Mouse (Mus musculus) midbrain, embryonic 11.5 days (tissue): ENCODE data around the gene Mrpl28. TPM values are rescaled to one million over a fixed set of nuclear protein-coding genes. Genes with fewer than 3 reads are reported as not detected.

Source experiments
- polyA plus RNA-seq: library from polyadenylated mRNA; unstranded; fragments of >200 nt; fragmentation: Nextera tagmentation; extraction: Ambion mirVana; gene quantifications from 2 replicates; pipeline ENCODE4 v1.2.1, GENCODE M21; 2014

Gene Mrpl28
- polyA plus RNA-seq, 1 experiment from 2014 or later: 275 TPM

Other genes starting within 250 kb of the Mrpl28 start
- 57.1 and 60.1 TPM in 2 replicates for gene Mettl26, start 248.4 kb upstream of the Mrpl28 start, polyA plus RNA-seq
- 0.91 and 1.1 TPM in 2 replicates for gene Wfikkn1, start 242.6 kb upstream of the Mrpl28 start, polyA plus RNA-seq
- gene Rab40c, start 203.8 kb upstream of the Mrpl28 start, polyA plus RNA-seq: 15.0 and 15.9 TPM in 2 replicates
- 47.2 and 50.9 TPM in 2 replicates for gene Pigq, start 178.6 kb upstream of the Mrpl28 start, polyA plus RNA-seq
- gene Nhlrc4, start 178.5 kb upstream of the Mrpl28 start, polyA plus RNA-seq: 0.37 TPM in 1 of 2 replicates, not detected in the other
- not detected in 2 replicates for gene A930017K11Rik, start 170.9 kb upstream of the Mrpl28 start, polyA plus RNA-seq
- gene Capn15, start 137.7 kb upstream of the Mrpl28 start, polyA plus RNA-seq: 19.0 and 21.5 TPM in 2 replicates
- gene Rab11fip3, start 53.9 kb upstream of the Mrpl28 start, polyA plus RNA-seq: 18.1 and 18.2 TPM in 2 replicates
- 17.0 and 18.1 TPM in 2 replicates for gene Decr2, start 33.2 kb upstream of the Mrpl28 start, polyA plus RNA-seq
- 51.5 and 57.7 TPM in 2 replicates for gene Nme4, start 27.9 kb upstream of the Mrpl28 start, polyA plus RNA-seq
- gene Tmem8, start 10.2 kb upstream of the Mrpl28 start, polyA plus RNA-seq: 1.1 and 1.3 TPM in 2 replicates
- 11.4 and 12.7 TPM in 2 replicates for gene Axin1, start 15.2 kb downstream of the Mrpl28 start, polyA plus RNA-seq
- gene Pdia2, start 75.6 kb downstream of the Mrpl28 start, polyA plus RNA-seq: 0.18 and 0.30 TPM in 2 replicates
- gene Rgs11, start 79.5 kb downstream of the Mrpl28 start, polyA plus RNA-seq: 0.18 and 0.40 TPM in 2 replicates
- 5.8 and 6.4 TPM in 2 replicates for gene Arhgdig, start 84.3 kb downstream of the Mrpl28 start, polyA plus RNA-seq
- gene Fam234a, start 120.7 kb downstream of the Mrpl28 start, polyA plus RNA-seq: 16.9 and 19.6 TPM in 2 replicates
- 127 and 137 TPM in 2 replicates for gene Luc7l, start 129.4 kb downstream of the Mrpl28 start, polyA plus RNA-seq